12 mouse cellular contexts compared by ENCODE assay signal in genomic region chr16:29972741-29973141, GRCm38 (mm10).
A peak's percentile ranks its signal among the peaks of the same experiment; 100 is the strongest.
DNase-seq lines count a peak whose midpoint lies in the region; ATAC-seq lines count a peak whose summit lies in the region.
"Had no signal": no experiment of that assay in that cellular context is flagged by ENCODE, and none has a peak within 500 bp of the region (broad histone marks: within the 10 kb centered on the region; RNA-seq: fewer than 3 reads in every experiment).

No protein-coding gene starts in this region.

- H3K4me1 ChIP-seq in heart, embryonic 16.5 days (ENCODE audit: control insufficient read depth, insufficient read depth, low read length) = peaks cover 2% of the 10 kb centered on the region; the same call in 1 of the 2 replicates
- H3K4me1 ChIP-seq in limb, embryonic 15.5 days = peaks cover 24% of the 10 kb centered on the region

- intact Hi-C loops in left cerebral cortex, postnatal 25 days (cut with DNase I) = no loop called here

- 56% methylated on average over 1 of the region's 1 CpGs for WGBS in heart, embryonic 16.5 days
- 59% methylated on average over 1 of the region's 1 CpGs for WGBS in limb, embryonic 15.5 days

- no peak overlapping the region for H3K4me3 ChIP-seq in heart, embryonic 16.5 days (ENCODE audit: low read length)
- no peak overlapping the region for H3K4me3 ChIP-seq in limb, embryonic 15.5 days
- H3K4me3 ChIP-seq: hindbrain, embryonic 10.5 days had no signal

- no peaks in the 10 kb centered on the region for H3K27me3 ChIP-seq in heart, embryonic 16.5 days (ENCODE audit: control insufficient read depth, insufficient read depth, low read length)
- no peaks in the 10 kb centered on the region for H3K27me3 ChIP-seq in limb, embryonic 15.5 days

- no peak overlapping the region for H3K9ac ChIP-seq in heart, embryonic 16.5 days (ENCODE audit: low read length)
- no peak overlapping the region for H3K9ac ChIP-seq in limb, embryonic 15.5 days
- H3K9ac ChIP-seq: lung, embryonic 14.5 days had no signal

- H3K27ac ChIP-seq in heart, embryonic 16.5 days (ENCODE audit: low read length) = no peak overlapping the region
- H3K27ac ChIP-seq in limb, embryonic 15.5 days = 0 out of 2 replicates have a peak overlapping the region, but pooled peaks have one; percentile 23
- H3K27ac ChIP-seq: hindbrain, embryonic 10.5 days had no signal

- H3K9me3 ChIP-seq in heart, embryonic 16.5 days (replicated peaks; ENCODE audit: control insufficient read depth, low read length) = no peaks in the 10 kb centered on the region
- H3K9me3 ChIP-seq in limb, embryonic 15.5 days = no peaks in the 10 kb centered on the region
- H3K9me3 ChIP-seq: hindbrain, embryonic 10.5 days had no signal

- DNase-seq in heart, adult 18-20 months = no peak
- DNase-seq in urinary bladder, postnatal 14 days (ENCODE audit: low spot score) = peak; percentile 43
- no peak for DNase-seq in urinary bladder, postnatal 25 days (ENCODE audit: low spot score)
- DNase-seq in spleen, postnatal 4 days (ENCODE audit: low spot score in 2 of 2) = no peak
- no peak for DNase-seq in left cerebral cortex, postnatal 25 days (ENCODE audit: low spot score in 2 of 2)
- no peak for DNase-seq in cerebellum, postnatal 14 days

- H3K4me2 ChIP-seq in heart, embryonic 16.5 days (ENCODE audit: low read depth, low read length) = no peak overlapping the region
- H3K4me2 ChIP-seq in limb, embryonic 15.5 days = no peak overlapping the region
- H3K4me2 ChIP-seq: lung, embryonic 14.5 days had no signal

- H3K36me3 ChIP-seq in heart, embryonic 16.5 days (ENCODE audit: control insufficient read depth, insufficient read depth) = no peaks in the 10 kb centered on the region
- no peaks in the 10 kb centered on the region for H3K36me3 ChIP-seq in limb, embryonic 15.5 days
- H3K36me3 ChIP-seq: hindbrain, embryonic 10.5 days had no signal

- ATAC-seq in heart, embryonic 16.5 days (replicated peaks; ENCODE audit: extremely low read depth, insufficient read depth, low FRiP score) = peak; percentile 44; the same call in 1 of the 2 replicates
- ATAC-seq in limb, embryonic 15.5 days (ENCODE audit: insufficient number of reproducible peaks, low FRiP score, low TSS enrichment, low read depth) = no peak
- ATAC-seq: activated CD4-positive, CD25-positive, alpha-beta regulatory T cell, adult 4 months; forebrain, embryonic 14.5 days had no signal
